Comparison of ENCODE assay signal across 13 mouse cellular contexts in genomic region chr2:174019970-174020369, GRCm38 (mm10).
"Had no signal": no experiment of that assay in that cellular context is flagged by ENCODE, and none has a peak within 500 bp of the region (broad histone marks: within the 10 kb centered on the region; RNA-seq: fewer than 3 reads in every experiment).

No protein-coding gene starts in this region.

- H3K9me3 ChIP-seq: liver, embryonic 13.5 days; lung, embryonic 15.5 days; megakaryocyte, embryonic 14.5 days; neural tube, embryonic 12.5 days had no signal

- H3K27ac ChIP-seq: layer of hippocampus, adult 2 months; liver, embryonic 13.5 days; lung, embryonic 15.5 days; macrophage; neural tube, embryonic 12.5 days had no signal

- H3K36me3 ChIP-seq: liver, embryonic 13.5 days; lung, embryonic 15.5 days; neural tube, embryonic 12.5 days had no signal

- DNase-seq: kidney, adult 8-10 months; left cerebral cortex, postnatal 4 days; liver, embryonic 13.5 days; liver, postnatal 0 days; lung, postnatal 14 days; midbrain, embryonic 14.5 days; thymus, postnatal 36 days had no signal

- H3K4me2 ChIP-seq: liver, embryonic 13.5 days; lung, embryonic 15.5 days; neural tube, embryonic 12.5 days had no signal

- ATAC-seq: intestine, postnatal 0 days; liver, postnatal 0 days had no signal

- H3K9ac ChIP-seq: liver, embryonic 13.5 days; liver, postnatal 0 days; lung, embryonic 15.5 days; neural tube, embryonic 12.5 days had no signal

- H3K4me3 ChIP-seq: layer of hippocampus, adult 2 months; liver, embryonic 13.5 days; lung, embryonic 15.5 days; megakaryocyte, embryonic 14.5 days; neural tube, embryonic 12.5 days had no signal

- H3K27me3 ChIP-seq: liver, embryonic 13.5 days; lung, embryonic 15.5 days; megakaryocyte, embryonic 14.5 days; neural tube, embryonic 12.5 days had no signal

- H3K4me1 ChIP-seq: lung, embryonic 15.5 days had no signal
